Mouse (Mus musculus) heart, adult 2 months (tissue): Measurements from ENCODE around the gene Apopt1.

Experiments
- EP300 ChIP-seq: fragments of 200-500 bp; IDR thresholded peaks from 2 replicates; pipeline ENCODE4 v1.6.1; 2011; ENCODE audit warnings: low read depth, low read length, control low read depth; ENCODE audit not compliant: insufficient read depth
- POLR2A ChIP-seq: fragments of 200-500 bp; IDR thresholded peaks from 2 replicates; pipeline ENCODE4 v1.6.1; 2011; ENCODE audit warnings: mild to moderate bottlenecking, low read depth, low read length, control low read depth; ENCODE audit not compliant: insufficient read depth

GRCm38 (mm10) chr12:111677421-111677820 lies 35.6 kb upstream of the Apopt1 start:
- TF ChIP-seq POLR2A (no peak), EP300 (no peak)
